Mouse (Mus musculus) lung, embryonic 16.5 days (tissue): ENCODE data around the gene Hs1bp3. TPM values are rescaled to one million over a fixed set of nuclear protein-coding genes. Genes with fewer than 3 reads are reported as not detected.

Experiments used
- ATAC-seq: fragments of 200-750 bp; cut with Nextera tagmentation; 2 replicates; pipeline ENCODE4 v1.8.0; 2017; ENCODE audit warnings: low read depth, mild to moderate bottlenecking, moderate library complexity
- H3K27ac ChIP-seq: fragments of 300-500 bp; sonication (generic); 2 replicates; pipeline ENCODE4 v1.5.1; 2014; ENCODE audit warnings: mild to moderate bottlenecking, control low read depth, low read length
- H3K27me3 ChIP-seq: fragments of 300-500 bp; sonication (generic); 2 replicates; pipeline ENCODE4 v1.6.1; 2014; ENCODE audit warnings: low read depth, low read length, mixed read lengths; ENCODE audit not compliant: control insufficient read depth, insufficient read depth
- H3K36me3 ChIP-seq: fragments of 300-500 bp; sonication (generic); 2 replicates; pipeline ENCODE4 v1.6.1; 2014; ENCODE audit warnings: low read length; ENCODE audit not compliant: control insufficient read depth, insufficient read depth
- H3K4me1 ChIP-seq: fragments of 300-500 bp; sonication (generic); replicated peaks from 2 replicates; pipeline ENCODE4 v1.6.1; 2014; ENCODE audit warnings: low read length, mixed read lengths; ENCODE audit not compliant: control insufficient read depth, insufficient read depth
- H3K4me2 ChIP-seq: fragments of 300-500 bp; sonication (generic); 2 replicates; pipeline ENCODE4 v1.6.1; 2014; ENCODE audit warnings: low read depth, low read length, control low read depth
- H3K4me3 ChIP-seq: fragments of 300-500 bp; sonication (generic); 2 replicates; pipeline ENCODE4 v1.5.1; 2014; ENCODE audit warnings: mild to moderate bottlenecking, low read length, control low read depth
- H3K9ac ChIP-seq: fragments of 300-500 bp; sonication (generic); 2 replicates; pipeline ENCODE4 v1.6.1; 2014; ENCODE audit warnings: low read length, control low read depth
- H3K9me3 ChIP-seq: fragments of 300-500 bp; sonication (generic); 2 replicates; pipeline ENCODE4 v1.6.1; 2016; ENCODE audit warnings: low read length; ENCODE audit not compliant: control insufficient read depth
- WGBS: fragments of 180-500 bp; shearing (Covaris S2); extraction: QIAGEN DNeasy Blood & Tissue Kit; methylation state at CpG from one replicate; pipeline ENCODE4 v1.1.7; 2014; 5-methylcytosine and 5-hydroxymethylcytosine counted together
- polyA plus RNA-seq: library from polyadenylated mRNA; unstranded; fragments of >200 nt; fragmentation: Nextera tagmentation; extraction: Ambion mirVana; gene quantifications from 2 replicates; pipeline ENCODE4 v1.2.1, GENCODE M21; 2015

Hs1bp3 gene
- polyA plus RNA-seq, 1 experiment from 2014 or later: 16.9 TPM

DNA sequence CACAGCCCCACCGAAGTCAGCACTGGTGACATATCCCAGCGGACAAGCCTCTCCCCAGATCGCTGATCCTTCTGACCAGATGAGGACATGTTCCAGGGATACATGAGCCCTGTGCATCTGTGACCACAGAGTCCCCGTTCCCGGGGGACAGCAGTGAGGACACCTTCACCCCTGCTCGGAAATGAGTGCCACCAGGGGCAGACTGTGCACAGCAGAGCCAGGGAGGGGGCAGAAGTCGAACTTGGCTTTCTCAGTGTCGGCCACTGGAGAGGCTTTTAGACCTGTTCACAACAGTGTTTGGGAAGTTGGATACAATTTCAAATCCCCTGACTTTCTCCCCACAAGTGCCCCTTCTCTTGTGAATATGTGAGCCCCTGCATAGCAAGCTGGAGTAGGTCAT is 23.7 kb upstream of the Hs1bp3 start:
- H3K27ac ChIP-seq: no peak overlapping the region
- no peaks in the 10 kb centered on the region for H3K4me1 ChIP-seq
- H3K9ac ChIP-seq: no peak overlapping the region
- WGBS: 88% methylated on average over 8 of the region's 8 CpGs
- no peak overlapping the region for H3K4me2 ChIP-seq
- no peaks in the 10 kb centered on the region for H3K27me3 ChIP-seq
- no peaks in the 10 kb centered on the region for H3K36me3 ChIP-seq
- H3K9me3 ChIP-seq: no peaks in the 10 kb centered on the region
- no peak for ATAC-seq
- no peak overlapping the region for H3K4me3 ChIP-seq

DNA sequence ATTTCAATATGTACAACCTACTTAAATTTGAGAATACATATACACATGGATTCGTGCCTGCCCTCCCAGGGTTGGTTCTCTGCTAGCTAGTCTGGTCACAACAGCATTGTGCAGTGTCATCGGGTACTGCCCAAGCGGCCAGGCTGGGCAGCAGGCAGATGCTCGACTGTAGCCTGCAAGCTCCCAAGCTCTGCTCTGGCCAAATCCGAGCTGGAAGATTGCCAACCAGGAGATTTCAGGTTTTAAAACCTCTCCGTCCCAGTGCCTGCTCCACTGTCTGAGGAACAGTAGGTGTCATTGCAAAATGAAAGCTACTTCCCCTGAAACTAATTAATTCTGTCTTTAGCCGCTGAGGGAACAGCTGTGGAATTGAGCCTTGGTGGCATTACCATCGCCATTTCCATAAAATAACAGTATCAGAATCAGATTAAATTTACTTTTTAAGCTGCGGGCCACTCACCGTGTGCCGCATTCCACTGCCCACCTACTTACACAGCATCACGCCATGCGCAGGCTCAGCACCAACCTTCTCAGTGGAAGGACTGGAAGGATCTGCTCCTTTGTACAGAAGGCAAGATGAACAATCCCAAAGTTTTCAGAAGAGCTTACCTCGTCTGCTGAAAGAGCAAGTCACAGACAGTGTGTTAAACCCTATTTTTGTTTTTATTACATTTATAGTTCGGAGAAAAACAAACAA is 21.9 kb upstream of the Hs1bp3 start:
- H3K4me3 ChIP-seq: no peak overlapping the region
- no peaks in the 10 kb centered on the region for H3K36me3 ChIP-seq
- H3K4me1 ChIP-seq: no peaks in the 10 kb centered on the region
- H3K27me3 ChIP-seq: peaks cover 2% of the 10 kb centered on the region; the same call in 1 of the 2 replicates
- ATAC-seq: no peak
- WGBS: 66% methylated on average over 15 of the region's 15 CpGs
- no peaks in the 10 kb centered on the region for H3K9me3 ChIP-seq
- no peak overlapping the region for H3K9ac ChIP-seq
- no peak overlapping the region for H3K4me2 ChIP-seq
- no peak overlapping the region for H3K27ac ChIP-seq

DNA sequence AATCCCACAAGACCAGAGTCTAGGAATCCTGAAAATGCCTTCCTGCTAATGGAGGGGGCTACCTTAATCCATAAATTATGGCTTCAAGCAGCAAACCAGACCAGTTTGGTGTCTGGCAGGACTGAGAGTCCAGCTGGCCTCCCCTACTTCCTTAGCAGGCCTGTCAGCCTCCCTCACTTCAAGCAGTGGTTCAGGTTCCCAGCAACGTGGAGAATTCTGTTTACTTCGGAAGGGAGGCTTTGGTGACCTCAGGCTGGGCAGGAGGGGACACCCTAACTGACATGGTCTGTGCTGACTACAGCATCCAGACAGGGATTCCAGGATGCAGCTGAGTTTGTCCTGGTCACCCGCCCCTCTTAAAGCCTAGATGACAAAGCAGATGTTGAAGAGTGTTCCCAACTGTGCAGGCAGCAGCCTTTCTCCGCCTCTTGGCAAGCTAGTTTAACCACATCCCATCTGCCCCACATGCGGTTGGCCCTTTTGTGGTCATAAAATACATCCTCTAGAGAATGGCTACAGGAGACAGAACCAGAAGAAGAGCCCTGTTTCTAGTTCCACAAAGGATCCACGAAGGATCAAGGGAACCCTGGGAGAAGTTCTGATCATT is 17.8 kb upstream of the Hs1bp3 start:
- Histone ChIP-seq H3K27ac (no peak overlapping the region), H3K9me3 (no peaks in the 10 kb centered on the region), H3K4me2 (no peak overlapping the region), H3K4me3 (no peak overlapping the region), H3K9ac (no peak overlapping the region), H3K4me1 (peaks cover 5% of the 10 kb centered on the region), H3K27me3 (peaks cover 42% of the 10 kb centered on the region), H3K36me3 (no peaks in the 10 kb centered on the region)
- ATAC-seq: peak; percentile 78
- 31% methylated on average over 6 of the region's 6 CpGs for WGBS

DNA sequence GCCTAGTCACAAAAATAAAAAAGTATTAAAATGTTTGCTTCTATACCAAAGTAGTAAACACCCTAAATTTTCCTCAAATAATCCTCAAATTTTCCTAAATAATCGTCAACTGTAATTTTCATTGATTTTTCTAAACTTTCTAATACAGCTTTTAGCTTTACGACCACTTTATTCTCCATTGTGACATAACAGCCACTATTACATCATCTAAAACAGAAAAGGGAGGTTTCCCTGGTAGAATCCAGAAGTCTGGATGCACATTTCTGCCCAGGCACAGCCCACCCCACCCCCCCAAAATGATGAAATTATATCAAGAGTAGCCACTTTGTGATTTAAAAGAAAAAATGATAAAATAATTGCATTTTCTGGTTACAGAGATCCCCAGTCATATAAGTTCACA is 17.1 kb upstream of the Hs1bp3 start:
- peaks cover 5% of the 10 kb centered on the region for H3K4me1 ChIP-seq
- H3K27me3 ChIP-seq: peaks cover 49% of the 10 kb centered on the region
- 83% methylated on average over 2 of the region's 2 CpGs for WGBS
- H3K4me2 ChIP-seq: no peak overlapping the region
- no peak overlapping the region for H3K9ac ChIP-seq
- no peak for ATAC-seq
- no peak overlapping the region for H3K27ac ChIP-seq
- no peaks in the 10 kb centered on the region for H3K36me3 ChIP-seq
- no peaks in the 10 kb centered on the region for H3K9me3 ChIP-seq
- H3K4me3 ChIP-seq: no peak overlapping the region

DNA sequence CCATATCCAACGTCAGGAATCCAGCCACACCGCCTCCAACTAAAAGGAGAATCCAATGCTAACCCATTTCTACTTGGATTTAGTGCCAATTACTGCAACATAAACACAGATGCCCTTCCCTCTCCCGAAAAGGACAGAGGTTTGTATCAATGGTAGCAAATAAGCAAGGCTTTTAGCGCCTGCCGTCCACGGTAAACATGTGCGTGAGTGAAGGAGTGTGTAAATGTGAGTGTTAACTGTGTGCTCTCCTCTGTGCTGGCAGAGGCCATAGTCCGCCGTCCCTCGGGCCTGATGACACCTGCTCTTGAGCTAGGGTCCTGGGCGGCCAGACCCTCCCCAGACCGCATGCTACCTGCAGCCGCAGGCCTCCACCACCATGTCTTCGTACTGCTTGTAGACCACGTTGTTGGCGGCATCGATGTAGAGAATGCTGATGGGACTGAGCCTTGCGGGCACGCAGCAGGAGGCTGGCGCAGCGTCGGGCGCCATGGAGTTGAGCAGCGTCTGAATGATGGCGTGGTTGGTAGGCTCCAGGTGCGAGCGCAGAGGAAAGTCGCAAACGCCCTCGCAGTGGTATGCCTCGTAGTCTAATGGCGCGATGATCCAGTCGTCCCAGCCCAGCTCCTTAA is 15.5 kb upstream of the Hs1bp3 start:
- Histone ChIP-seq H3K4me3 (peak overlapping the region; percentile 44), H3K36me3 (no peaks in the 10 kb centered on the region), H3K27me3 (peaks cover 65% of the 10 kb centered on the region), H3K9ac (0 out of 2 replicates have a peak overlapping the region, but pooled peaks have one; percentile 23), H3K4me2 (peak overlapping the region; percentile 59), H3K27ac (no peak overlapping the region), H3K4me1 (peaks cover 8% of the 10 kb centered on the region), H3K9me3 (no peaks in the 10 kb centered on the region)
- ATAC-seq: no peak
- WGBS: 7% methylated on average over 34 of the region's 34 CpGs

DNA sequence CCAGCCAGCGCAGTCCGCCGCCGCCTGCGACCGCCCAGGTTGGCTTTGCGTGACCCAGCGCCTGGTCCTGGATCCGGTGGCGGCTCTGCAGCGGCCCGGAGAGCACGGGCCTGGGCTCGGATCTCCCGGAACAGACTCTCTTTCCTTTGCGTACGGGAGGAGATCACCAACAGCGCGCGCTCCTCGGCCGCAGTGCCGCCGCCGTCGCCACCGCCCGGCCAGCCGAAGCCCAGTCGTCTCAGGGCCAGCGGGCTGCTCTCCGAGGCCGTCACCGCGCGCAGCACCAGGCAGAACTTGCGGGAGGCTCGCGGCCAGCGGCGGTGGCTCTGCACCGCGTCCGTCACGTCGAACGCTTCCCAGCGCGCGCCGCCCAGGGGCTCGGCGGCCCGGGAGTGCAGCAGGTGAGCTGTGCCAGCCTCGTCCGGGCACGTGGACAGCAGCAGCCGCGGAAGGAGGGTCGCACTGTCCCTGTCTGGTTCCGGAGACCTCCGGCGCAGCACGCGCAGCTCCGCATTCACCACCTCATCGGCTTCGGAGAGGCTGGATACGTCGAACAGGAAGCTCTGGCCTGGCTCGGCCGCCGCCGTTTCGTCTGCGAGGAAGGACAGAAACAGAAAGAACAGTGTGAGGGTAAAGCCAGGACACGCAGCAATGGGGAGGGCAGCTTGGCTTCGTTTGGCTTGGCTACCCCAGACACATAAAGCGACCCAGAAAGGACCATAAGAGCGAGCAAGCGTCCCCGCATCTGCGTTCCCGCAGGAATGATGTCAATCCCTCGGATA is 14.7 kb upstream of the Hs1bp3 start:
- peak overlapping the region; percentile 59 for H3K4me2 ChIP-seq
- peaks cover 8% of the 10 kb centered on the region for H3K4me1 ChIP-seq
- H3K9me3 ChIP-seq: no peaks in the 10 kb centered on the region
- 0 out of 2 replicates have a peak overlapping the region, but pooled peaks have one; percentile 23 for H3K9ac ChIP-seq
- WGBS: 3% methylated on average over 69 of the region's 85 CpGs
- H3K27me3 ChIP-seq: peaks cover 73% of the 10 kb centered on the region
- no peaks in the 10 kb centered on the region for H3K36me3 ChIP-seq
- no peak overlapping the region for H3K27ac ChIP-seq
- ATAC-seq: no peak
- peak overlapping the region; percentile 44 for H3K4me3 ChIP-seq

DNA sequence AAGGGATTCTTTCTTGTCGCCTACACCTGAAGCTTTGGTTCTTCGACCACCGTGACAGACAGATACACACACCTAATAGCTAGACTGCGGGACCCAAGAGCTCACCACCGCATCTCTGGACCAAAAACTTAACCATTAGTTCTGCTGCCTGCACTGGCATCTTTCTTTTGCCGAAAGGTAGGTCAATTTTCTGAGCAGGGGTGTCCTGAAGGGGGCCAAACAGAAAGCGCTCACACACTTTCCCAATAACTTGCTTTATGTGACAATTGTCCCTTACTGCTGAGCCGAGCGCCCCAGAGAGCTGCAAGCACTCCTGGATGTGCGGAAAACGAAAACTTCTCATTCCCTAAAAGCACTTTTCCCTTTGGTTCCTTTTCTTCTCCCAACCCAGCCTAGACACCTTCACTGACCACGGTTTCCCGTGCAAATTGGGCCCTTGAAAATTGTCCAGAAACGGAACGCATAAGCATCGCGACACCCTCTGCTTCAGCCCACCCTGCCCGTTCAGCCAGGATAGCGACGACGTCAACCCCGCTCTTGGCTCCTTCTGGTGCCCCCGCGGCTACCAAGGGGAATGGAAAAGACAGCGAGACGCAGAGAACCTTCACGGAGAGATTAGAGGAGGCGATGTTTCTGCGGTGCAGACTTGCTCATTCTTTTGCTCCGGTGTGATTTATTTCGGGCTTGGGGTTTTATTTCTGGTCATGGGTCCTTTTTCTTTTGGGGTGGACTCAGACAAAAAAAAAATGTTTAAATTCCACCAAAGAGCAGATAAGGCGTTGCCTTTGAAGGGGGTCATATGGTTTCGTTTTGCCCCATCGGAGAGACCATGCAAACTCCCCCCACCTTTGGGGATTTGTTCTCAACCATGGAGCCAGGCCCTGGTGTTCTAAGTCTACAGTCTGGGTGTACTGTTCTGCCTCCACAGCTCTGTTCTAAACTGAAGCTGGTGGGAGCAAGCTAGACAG is 13.8 kb upstream of the Hs1bp3 start:
- ATAC-seq: no peak
- Histone ChIP-seq H3K9me3 (no peaks in the 10 kb centered on the region), H3K36me3 (no peaks in the 10 kb centered on the region), H3K4me3 (peak overlapping the region; percentile 4; the same call in 1 of the 2 replicates), H3K27ac (no peak overlapping the region), H3K27me3 (peaks cover 81% of the 10 kb centered on the region), H3K4me1 (peaks cover 8% of the 10 kb centered on the region), H3K9ac (no peak overlapping the region), H3K4me2 (no peak overlapping the region)
- 11% methylated on average over 34 of the region's 34 CpGs for WGBS

DNA sequence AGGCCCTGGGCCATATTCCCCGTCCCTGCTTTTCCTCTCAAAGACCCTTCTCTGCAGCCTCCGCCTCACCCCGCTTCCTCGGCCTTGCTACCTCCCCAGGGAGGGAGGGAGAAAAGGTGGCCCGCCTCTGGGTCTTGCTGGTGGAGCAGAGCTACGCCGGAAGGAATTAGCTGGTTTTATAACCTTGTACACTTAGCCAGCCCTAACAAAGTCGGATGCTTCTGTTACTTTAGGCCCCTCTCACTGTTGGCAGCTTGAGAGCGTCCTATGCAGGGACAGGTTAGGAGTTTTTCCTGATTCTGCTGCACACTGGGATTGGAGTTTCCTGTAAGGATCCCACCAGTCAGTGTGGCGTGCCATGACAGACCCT is 13.1 kb upstream of the Hs1bp3 start:
- H3K4me2 ChIP-seq: no peak overlapping the region
- H3K27me3 ChIP-seq: peaks cover 86% of the 10 kb centered on the region
- no peak overlapping the region for H3K4me3 ChIP-seq
- peaks cover 8% of the 10 kb centered on the region for H3K4me1 ChIP-seq
- no peaks in the 10 kb centered on the region for H3K36me3 ChIP-seq
- no peak overlapping the region for H3K27ac ChIP-seq
- WGBS: 49% methylated on average over 10 of the region's 10 CpGs
- H3K9me3 ChIP-seq: no peaks in the 10 kb centered on the region
- no peak for ATAC-seq
- no peak overlapping the region for H3K9ac ChIP-seq
